Mouse (Mus musculus): ENCODE data around the gene Srpr.

The Srpr gene

DNA sequence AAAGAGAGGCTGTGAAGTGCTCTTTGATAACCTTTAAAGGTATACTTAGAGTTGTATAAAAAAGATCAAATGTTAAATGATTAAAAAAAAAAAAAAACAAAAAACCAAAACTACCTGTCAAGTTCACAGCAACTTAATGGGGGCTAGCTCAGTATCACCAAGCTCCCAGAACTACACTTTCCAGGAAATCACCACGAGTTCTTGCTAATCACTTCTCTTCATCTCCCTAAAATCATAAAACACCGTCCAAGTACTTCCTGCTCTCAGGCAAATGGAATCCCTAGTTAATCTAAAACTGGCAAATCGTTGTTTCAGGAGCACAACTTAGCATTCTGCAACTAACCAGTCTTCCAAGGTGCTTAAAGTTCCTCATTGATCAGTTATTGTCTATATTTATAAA is 64.5 kb downstream of the Srpr start:
- no peak for DNase-seq

DNA sequence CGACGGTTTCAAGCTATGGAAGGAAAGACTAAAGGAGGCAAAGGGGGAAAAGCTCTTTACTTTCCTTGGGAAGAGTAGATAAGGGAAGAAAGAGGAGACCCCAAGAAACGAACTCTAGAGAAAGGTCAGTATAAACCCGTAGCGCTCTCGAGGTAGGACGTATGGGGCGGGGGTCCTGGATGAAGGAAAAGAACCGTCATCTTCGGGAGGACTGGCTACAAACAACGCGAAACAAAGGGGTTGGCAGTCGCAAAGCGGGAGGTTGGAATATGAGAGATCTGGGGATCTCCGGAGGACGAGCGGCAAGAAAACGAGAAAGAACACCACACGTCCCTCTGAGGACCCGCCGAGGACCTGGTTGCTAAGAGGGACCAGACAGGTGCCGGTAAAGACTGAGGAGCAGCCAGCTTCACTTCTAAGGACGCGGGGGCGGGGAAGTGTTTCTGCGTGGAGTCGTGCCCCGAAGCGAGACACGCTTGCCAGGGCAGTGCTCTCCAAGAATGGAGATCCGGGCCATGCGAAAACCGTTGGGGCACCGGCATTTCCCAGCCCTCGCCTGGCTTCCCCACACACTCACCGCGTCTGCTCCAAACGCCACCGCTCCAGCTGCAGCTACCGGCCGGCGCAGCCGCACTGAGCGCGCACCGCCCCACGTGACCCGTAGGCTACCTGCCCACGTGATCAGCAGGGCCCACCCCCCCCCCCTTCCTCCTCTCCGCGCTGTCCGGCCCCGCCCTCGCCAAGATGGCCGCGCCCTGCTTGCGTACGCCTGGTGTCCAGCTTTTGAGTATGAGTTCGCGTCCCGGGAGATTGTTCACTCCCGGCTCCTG is 67.4 kb downstream of the Srpr start, which contains the start of the genes Fam118b and Rpusd4:
Gene Fam118b (minus strand): TSS at position 660 of the 830 bp plus-strand sequence.
Gene Rpusd4 (plus strand): TSS at position 720 of the 830 bp plus-strand sequence.
- peak; percentile 94 for DNase-seq

DNA sequence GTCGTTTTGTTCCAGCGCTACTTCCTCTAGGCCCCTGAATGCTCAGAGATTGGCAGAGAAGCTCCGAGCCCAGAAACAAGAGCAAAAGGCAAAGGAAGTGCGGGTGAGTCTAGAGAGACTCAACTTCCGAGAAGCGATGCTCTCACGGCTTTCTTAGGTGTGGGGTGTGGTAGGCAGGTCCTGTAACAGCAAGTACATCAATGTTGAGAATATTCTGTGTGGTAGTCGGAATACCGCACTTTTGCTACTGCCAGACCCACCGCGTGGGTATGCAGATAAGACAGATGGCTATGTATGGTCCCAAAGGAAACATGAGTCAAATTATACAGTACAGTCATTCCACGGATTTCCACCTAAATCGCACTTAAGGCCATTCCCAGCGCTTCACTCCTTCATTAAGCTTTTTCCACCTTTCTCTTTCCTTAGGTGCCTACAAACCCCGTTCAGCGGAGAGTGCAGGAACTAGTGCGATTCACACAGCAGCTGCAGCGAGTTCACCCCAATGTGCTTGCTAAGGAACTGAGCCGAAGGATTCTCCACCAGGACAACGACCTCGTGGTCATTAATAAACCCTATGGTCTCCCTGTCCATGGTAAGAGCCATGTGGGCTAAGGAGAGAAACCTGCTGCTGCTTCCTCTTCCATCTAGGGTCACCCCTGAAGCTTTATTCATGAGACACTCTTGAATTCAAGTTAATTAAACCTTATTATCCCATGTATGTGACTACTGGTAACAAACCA is 68.2 kb downstream of the Srpr start:
- peak; percentile 17 for DNase-seq

DNA sequence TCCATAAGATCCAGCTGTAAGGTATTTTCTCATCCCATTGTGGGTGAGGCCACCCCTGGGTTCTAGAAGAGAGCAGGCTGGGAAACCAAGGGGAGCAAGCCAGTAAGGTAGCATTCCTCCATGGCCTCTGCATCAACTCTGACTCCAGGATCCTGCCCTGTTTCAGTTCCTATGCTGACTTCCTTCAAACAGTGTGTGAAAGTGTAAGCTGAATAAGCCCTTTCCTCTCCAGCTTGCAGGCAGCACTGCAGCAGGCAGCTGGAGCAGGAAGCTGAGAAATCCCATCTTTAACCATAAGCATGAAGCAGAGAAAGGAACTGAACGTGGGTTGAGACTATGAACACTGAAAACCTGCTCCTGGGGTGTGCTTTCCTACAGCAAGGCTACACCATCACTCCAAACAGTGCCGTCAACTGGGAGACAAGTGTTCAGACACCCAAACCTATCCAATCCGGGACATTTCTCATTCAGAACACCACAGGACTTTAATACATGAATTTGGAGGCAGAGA is 77.9 kb downstream of the Srpr start:
- DNase-seq, result no peak

DNA sequence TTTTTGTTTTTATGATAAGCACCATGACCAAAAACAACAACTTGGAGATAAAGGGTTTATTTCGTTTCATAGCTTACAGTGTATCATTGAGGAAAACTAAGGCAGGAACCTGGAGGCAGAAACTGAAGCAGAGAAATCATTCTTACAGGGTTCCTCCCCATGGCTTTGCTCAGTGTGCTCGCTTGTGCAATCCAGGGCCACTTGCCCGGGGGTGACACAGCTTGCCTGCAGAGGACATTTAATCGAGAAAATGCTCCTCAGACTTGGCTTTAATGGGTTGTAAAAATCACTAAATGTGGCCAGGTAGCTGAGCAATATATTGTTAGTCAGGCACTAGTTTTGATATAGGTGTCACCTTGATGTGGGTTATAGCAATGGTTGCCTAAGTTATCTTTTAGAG is 78.5 kb downstream of the Srpr start:
- no peak for DNase-seq

DNA sequence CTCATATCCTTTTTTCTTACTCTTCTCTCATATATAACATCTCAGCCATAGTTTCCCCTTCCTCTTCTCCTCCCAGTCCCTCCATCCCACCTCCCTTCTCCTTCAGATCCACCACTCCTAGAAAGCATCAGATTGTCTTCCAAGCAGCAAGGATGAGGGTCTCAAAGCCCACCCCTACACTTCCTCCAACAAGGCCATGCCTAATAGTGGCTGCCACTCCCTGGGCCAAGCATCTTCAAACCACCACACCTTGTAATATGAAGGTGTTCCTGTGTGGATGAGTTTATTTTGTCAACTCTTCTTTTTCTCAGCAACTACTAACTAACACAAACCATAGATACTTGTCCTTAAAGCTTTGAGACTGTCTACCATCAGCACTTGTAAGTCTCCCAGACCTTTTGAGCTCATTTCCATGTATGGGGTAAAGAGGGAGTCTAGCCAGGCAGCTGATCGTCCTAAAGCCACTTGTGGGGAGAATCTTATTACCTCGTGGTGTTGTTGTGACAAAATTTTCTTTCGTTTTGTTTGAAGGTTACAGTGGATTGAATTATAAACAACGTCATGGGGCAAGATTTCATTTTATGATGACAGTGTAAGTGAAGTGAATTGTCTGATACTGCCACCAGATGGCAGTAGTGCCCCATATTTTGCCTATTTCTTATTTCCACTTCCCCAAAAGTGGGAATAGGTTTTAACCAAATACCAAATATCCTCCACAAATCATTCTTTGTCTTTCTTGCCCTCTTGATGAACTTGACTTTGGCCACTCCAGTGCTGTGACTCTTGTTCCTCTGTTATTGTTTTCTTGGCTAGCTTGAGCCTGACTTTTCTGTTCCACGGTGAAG is 82.3 kb downstream of the Srpr start:
- peak; percentile 50 for DNase-seq

GRCm38 (mm10) chr9:35282851-35283200 is 82.9 kb downstream of the Srpr start:
- no peak for DNase-seq

DNA sequence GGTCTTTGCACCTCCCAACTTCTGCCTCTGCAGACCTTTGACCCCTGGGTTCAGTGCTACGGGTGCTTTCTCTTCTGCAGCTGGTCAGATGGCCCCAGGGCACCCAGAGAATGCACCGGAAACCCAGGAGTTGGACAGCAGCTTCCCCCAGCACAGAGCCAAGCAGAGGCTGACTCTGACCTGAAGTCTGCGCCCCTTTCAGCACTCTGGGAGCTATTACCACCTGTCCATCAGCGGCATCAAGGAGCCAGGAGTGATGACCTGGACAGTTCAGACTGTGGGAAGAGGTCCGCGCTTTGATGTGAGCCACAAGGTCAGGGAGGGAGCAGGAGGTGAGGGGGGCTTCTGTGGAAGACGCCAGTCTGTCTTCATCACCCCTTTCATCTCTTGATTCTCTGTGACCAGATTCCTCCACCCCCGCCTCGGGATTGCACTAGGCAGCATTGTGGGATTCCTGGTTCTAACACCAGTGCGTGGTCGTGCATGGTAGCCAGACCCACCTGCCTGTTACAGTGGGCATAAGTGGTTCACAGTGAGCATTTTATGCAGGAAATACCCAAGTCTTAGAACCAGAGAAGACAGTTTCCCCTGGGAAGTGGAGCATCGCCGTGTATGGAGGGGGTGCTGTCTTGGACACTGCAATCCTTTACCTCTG is 83.6 kb downstream of the Srpr start:
- DNase-seq, result no peak

DNA sequence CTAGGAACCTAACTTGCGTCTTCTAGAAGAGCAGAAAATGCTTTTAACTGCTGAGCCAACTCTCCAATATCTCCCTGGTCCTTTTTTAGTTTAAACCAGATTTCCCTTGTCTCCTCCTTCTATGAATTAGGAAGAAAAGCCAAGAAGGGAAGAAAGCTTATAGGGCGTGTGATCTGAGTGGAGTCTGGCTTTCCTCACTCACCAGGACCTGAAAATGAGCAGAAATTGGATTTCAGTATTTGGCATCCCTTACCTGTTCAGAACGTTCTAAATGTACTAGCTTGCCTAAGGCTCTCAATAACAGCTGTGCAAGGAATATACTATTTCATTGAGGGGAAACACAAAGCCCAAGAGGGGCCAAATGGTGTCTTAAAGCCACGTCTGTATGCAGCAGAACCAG is 84.4 kb downstream of the Srpr start:
- DNase-seq, result no peak

GRCm38 (mm10) chr9:35286351-35286750 is 86.4 kb downstream of the Srpr start:
- no peak for DNase-seq

GRCm38 (mm10) chr9:35289992-35290391 is 90.0 kb downstream of the Srpr start:
- no peak for DNase-seq

DNA sequence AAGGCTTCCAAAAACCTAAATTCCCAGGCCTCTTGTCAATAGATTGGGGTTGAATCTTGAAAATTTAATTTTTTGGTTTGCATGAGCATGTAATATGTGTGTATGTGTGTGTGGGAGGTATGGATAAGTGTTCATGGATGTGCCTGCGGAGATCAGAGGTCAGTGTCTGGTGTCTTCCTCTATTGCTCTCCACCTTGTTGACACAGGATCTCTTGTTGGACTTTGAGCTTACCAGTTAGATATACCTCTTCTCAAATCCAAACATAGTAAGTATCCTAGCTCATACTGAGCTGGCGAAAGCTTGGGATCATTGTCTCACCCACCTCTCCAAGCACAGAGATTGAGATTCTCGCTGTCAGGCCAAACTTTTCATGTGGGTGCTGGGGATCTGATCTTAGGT is 90.4 kb downstream of the Srpr start:
- no peak for DNase-seq

GRCm38 (mm10) chr9:35290916-35291315 is 90.9 kb downstream of the Srpr start:
- DNase-seq, result no peak

GRCm38 (mm10) chr9:35293465-35293864 is 93.5 kb downstream of the Srpr start:
- no peak for DNase-seq

All from thymus, postnatal 14 days (tissue).